Mouse (Mus musculus) thymus, postnatal 0 days (tissue): ENCODE data around the gene Lamc2. TPM values are rescaled to one million over a fixed set of nuclear protein-coding genes. Genes with fewer than 3 reads are reported as not detected.

Source experiments
- polyA plus RNA-seq: library from polyadenylated mRNA; unstranded; fragments of >200 nt; fragmentation: Nextera tagmentation; extraction: Ambion mirVana; gene quantifications from 2 replicates; pipeline ENCODE4 v1.2.1, GENCODE M21; 2015

Lamc2 gene
- polyA plus RNA-seq, 1 experiment from 2014 or later = 14.7 TPM

Other genes starting within 250 kb of the Lamc2 start
- 0.36 and 0.38 TPM in 2 replicates for gene Nmnat2, start 231.5 kb downstream of the Lamc2 start, polyA plus RNA-seq
- 14.4 and 14.5 TPM in 2 replicates for gene Lamc1, start 146.3 kb upstream of the Lamc2 start, polyA plus RNA-seq
- gene Shcbp1l, start 238.7 kb upstream of the Lamc2 start, polyA plus RNA-seq = 0.61 and 0.64 TPM in 2 replicates